Mouse (Mus musculus) NIH3T3 (cell line): Measurements from ENCODE around the gene Gpr161.
"Not testable (repeated sequence)": the region's sequence is repeated elsewhere in the genome, so short reads cannot be mapped to it uniquely, and the experiment has no call there.

ENCODE experiments used
- DNase-seq: peaks from one replicate; pipeline ENCODE4 v3.0.0-alpha.2; 2012; ENCODE audit warnings: low read depth

Gpr161 gene

GRCm38 (mm10) chr1:165316361-165316760 is 20.8 kb downstream of the Gpr161 start:
- no peak for DNase-seq

GRCm38 (mm10) chr1:165320141-165320934 is 24.7 kb downstream of the Gpr161 start:
- DNase-seq: peak; percentile 93

GRCm38 (mm10) chr1:165321393-165321861 is 25.8 kb downstream of the Gpr161 start:
- DNase-seq: no peak

DNA sequence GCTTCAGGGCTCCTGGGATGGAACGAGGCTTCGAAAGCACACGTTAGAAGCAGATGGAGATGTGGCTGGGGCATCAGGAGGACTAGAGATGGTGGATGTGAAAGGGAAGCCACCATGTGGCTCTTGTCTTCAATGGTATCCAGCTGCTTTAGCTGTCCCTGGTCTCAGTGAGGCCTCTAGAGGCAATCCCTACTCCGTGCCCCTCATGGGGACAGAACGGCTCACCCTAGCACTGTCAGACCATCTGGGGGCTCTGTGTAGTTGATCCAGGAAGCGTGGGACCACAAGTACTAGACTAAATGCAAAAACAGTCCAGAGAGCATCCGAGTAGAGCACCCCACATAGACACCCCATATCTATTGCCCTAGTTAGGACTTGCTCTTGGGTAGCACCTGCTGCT is 26.3 kb downstream of the Gpr161 start:
- DNase-seq: no peak

GRCm38 (mm10) chr1:165322934-165323333 is 27.3 kb downstream of the Gpr161 start:
- no peak for DNase-seq

DNA sequence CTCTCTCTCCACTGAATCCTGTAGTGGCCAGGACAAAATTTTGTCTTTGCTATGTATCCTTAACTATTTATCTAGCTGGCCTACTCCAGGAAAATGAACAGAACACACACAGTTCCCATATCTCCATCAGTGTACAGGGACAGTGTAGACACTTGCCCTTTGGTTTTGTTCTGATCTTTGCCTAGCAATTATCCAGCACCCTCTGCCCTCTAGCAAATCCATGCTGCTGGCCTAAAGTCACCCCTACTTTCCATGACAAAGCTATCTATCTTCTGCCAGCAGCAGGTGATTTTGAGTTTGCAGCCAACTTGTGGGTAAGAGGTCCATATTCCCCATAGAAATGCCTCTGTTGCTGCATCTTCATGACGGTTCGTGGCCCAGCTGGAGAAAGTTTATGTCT is 31.8 kb downstream of the Gpr161 start:
- no peak for DNase-seq

GRCm38 (mm10) chr1:165327831-165328230 is 32.2 kb downstream of the Gpr161 start:
- DNase-seq: no peak

DNA sequence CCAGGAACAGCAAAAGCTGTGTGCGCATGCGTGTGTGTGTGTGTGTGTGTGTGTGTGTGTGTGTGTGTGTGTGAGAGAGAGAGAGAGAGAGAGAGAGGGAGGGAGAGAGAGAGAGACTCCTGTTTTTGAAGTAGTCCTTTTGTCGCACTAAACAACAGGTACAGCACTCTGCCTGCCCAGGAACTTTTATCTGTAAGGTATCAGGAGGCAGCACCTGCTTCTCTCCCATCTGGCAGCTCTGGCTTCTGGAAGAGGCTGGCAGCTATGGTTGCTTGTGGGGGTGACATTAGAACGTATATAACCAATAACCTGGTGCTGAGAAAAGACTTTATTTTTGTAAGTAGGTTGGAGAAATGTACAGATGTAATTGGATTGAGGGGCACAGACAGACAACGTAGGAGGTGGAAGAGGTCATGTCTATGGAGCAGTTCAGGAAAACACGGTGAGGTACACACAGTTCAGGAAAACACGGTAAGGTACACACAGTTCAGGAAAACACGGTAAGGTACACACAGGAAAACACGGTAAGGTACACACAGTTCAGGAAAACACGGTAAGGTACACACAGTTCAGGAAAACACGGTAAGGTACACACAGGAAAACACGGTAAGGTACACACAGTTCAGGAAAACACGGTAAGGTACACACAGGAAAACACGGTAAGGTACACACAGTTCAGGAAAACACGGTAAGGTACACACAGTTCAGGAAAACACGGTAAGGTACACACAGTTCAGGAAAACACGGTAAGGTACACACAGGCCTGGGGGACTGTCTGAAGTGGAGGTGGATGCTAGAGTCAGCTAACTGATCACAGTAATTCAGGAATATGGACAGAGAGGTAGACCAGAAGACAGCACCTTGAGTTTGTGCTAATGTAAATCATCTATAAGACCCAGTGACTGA is 33.0 kb downstream of the Gpr161 start:
- not testable (repeated sequence) for DNase-seq

- no peak for DNase-seq
Observed at GRCm38 (mm10) chr1:165330859-165331258, 35.3 kb downstream of the Gpr161 start.

GRCm38 (mm10) chr1:165332797-165333196 is 37.2 kb downstream of the Gpr161 start:
- DNase-seq: no peak

- no peak for DNase-seq
Observed at GRCm38 (mm10) chr1:165342126-165342525, 46.5 kb downstream of the Gpr161 start.

DNA sequence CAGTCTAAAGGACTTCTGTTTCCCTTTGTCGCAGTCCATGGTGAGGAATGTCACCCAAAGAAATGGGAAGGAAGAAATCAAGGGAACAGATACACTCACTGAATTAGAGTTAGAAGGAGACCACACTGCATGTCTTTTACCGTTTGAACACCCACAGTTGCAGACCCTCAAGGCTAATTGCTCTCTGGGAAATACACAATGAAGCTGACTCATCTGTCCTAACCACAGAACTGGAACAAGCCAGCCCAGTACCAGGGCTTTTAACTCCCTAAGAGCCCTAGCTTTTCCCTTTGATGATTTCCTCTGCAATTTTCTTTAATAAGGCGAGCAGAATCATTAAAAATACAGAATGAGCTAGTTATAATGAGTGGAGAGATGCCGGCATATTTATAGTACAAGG is 48.9 kb downstream of the Gpr161 start:
- DNase-seq: peak; percentile 56

DNA sequence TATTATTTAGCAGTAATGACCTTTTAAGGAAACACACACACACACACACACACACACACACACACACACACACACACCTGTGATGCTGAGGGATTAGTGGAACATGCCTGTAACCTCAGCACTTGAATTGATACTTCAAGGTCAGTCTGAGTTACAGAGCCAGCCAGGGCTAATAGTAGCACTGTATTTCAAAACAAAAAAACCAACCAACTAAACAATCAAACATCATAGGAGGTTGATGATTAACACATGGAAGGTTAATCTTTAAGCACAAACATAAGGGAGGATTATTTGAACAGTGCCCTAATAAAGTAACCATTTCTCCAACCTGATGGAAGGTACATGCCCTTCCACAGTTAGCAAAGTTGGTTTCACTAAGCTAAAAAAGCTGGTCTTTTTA is 53.0 kb downstream of the Gpr161 start:
- DNase-seq: no peak

- no peak for DNase-seq
Observed at GRCm38 (mm10) chr1:165356347-165356746, 60.8 kb downstream of the Gpr161 start.

GRCm38 (mm10) chr1:165363271-165363670 is 67.7 kb downstream of the Gpr161 start:
- peak; percentile 65 for DNase-seq

GRCm38 (mm10) chr1:165365057-165365456 is 69.5 kb downstream of the Gpr161 start:
- DNase-seq: peak; percentile 13

DNA sequence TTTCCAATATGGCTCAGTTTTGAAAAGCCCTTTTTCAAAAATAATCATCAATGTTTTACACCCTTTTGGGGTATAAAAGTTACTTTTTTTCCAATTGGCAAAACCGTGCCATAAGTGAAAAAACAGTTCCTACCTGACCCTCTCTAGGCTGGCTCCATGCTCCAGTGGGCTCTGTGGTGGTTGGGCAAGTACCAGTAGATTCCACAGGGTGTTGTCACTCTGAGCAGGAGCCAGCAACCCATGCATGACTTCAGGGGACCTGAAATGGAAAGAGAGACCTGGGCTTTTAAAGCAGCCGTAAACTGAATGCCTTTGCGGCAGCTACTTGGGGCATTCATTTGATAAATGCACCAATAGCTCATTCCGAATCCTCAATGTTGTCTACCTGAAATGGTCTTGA is 75.4 kb downstream of the Gpr161 start:
- no peak for DNase-seq

- DNase-seq: no peak
Observed at GRCm38 (mm10) chr1:165373839-165374238, 78.2 kb downstream of the Gpr161 start.
